Mouse (Mus musculus) heart, embryonic 16.5 days (tissue): ENCODE data around the gene Elovl2. TPM values are rescaled to one million over a fixed set of nuclear protein-coding genes. Genes with fewer than 3 reads are reported as not detected.
"Not testable (repeated sequence)": the region's sequence is repeated elsewhere in the genome, so short reads cannot be mapped to it uniquely, and the experiment has no call there.

ENCODE experiments used
- ATAC-seq: fragments of 200-750 bp; cut with Nextera tagmentation; replicated peaks from 2 replicates; pipeline ENCODE4 v1.8.0; 2017; ENCODE audit warnings: moderate number of reproducible peaks; ENCODE audit not compliant: insufficient read depth, low FRiP score; ENCODE audit errors: extremely low read depth
- H3K27ac ChIP-seq: fragments of 300-500 bp; sonication (generic); 2 replicates; pipeline ENCODE4 v1.5.1; 2014; ENCODE audit warnings: mild to moderate bottlenecking, low read length, control low read depth, moderate library complexity
- H3K27me3 ChIP-seq: fragments of 300-500 bp; sonication (generic); 2 replicates; pipeline ENCODE4 v1.6.1; 2014; ENCODE audit warnings: low read length, mixed read lengths; ENCODE audit not compliant: control insufficient read depth, insufficient read depth
- H3K36me3 ChIP-seq: fragments of 300-500 bp; sonication (generic); 2 replicates; pipeline ENCODE4 v1.6.1; 2014; ENCODE audit not compliant: control insufficient read depth, insufficient read depth
- H3K4me1 ChIP-seq: fragments of 300-500 bp; sonication (generic); 2 replicates; pipeline ENCODE4 v1.6.1; 2014; ENCODE audit warnings: low read length, mixed read lengths; ENCODE audit not compliant: control insufficient read depth, insufficient read depth
- H3K4me2 ChIP-seq: fragments of 300-500 bp; sonication (generic); 2 replicates; pipeline ENCODE4 v1.6.1; 2014; ENCODE audit warnings: low read depth, mild to moderate bottlenecking, control low read depth, low read length
- H3K4me3 ChIP-seq: fragments of 300-500 bp; sonication (generic); 2 replicates; pipeline ENCODE4 v1.5.1; 2014; ENCODE audit warnings: mild to moderate bottlenecking, control low read depth, low read length
- H3K9ac ChIP-seq: fragments of 300-500 bp; sonication (generic); 2 replicates; pipeline ENCODE4 v1.6.1; 2014; ENCODE audit warnings: low read length, control low read depth
- H3K9me3 ChIP-seq: fragments of 300-500 bp; sonication (generic); replicated peaks from 2 replicates; pipeline ENCODE4 v1.6.1; 2016; ENCODE audit warnings: low read length; ENCODE audit not compliant: control insufficient read depth
- WGBS: fragments of 180-500 bp; shearing (Covaris S2); extraction: QIAGEN DNeasy Blood & Tissue Kit; methylation state at CpG from one replicate; pipeline ENCODE4 v1.1.7; 2014; 5-methylcytosine and 5-hydroxymethylcytosine counted together
- polyA plus RNA-seq: library from polyadenylated mRNA; unstranded; fragments of >200 nt; fragmentation: Nextera tagmentation; extraction: Ambion mirVana; gene quantifications from 2 replicates; pipeline ENCODE4 v1.2.1, GENCODE M21; 2015

Gene Elovl2
- polyA plus RNA-seq, 1 experiment from 2014 or later = 0.45 TPM

- no peak overlapping the region for H3K9ac ChIP-seq
- no peaks in the 10 kb centered on the region for H3K36me3 ChIP-seq
- H3K4me2 ChIP-seq = no peak overlapping the region
- ATAC-seq = no peak
- no peak overlapping the region for H3K27ac ChIP-seq
- WGBS = 72% methylated on average over 5 of the region's 5 CpGs
- H3K4me1 ChIP-seq = no peaks in the 10 kb centered on the region
- H3K9me3 ChIP-seq = 0 out of 2 replicates have a peak, but pooled peaks cover 9% of the 10 kb centered on the region
- H3K27me3 ChIP-seq = no peaks in the 10 kb centered on the region
- no peak overlapping the region for H3K4me3 ChIP-seq
Observed at GRCm38 (mm10) chr13:41226513-41226912, 6.3 kb upstream of the Elovl2 start.

GRCm38 (mm10) chr13:41219687-41220303, 410 bp downstream of the Elovl2 start:
- no peak overlapping the region for H3K27ac ChIP-seq

GRCm38 (mm10) chr13:41219056-41219455, 1.1 kb downstream of the Elovl2 start:
- Histone ChIP-seq H3K27ac (no peak overlapping the region), H3K4me2 (no peak overlapping the region), H3K9ac (no peak overlapping the region), H3K9me3 (peaks cover 15% of the 10 kb centered on the region), H3K4me3 (no peak overlapping the region), H3K36me3 (no peaks in the 10 kb centered on the region), H3K4me1 (no peaks in the 10 kb centered on the region), H3K27me3 (peaks cover 2% of the 10 kb centered on the region; the same call in 1 of the 2 replicates)
- WGBS = 38% methylated on average over 1 of the region's 1 CpGs
- no peak for ATAC-seq

More at GRCm38 (mm10) chr13:41219687-41220303, 410 bp downstream of the Elovl2 start:
- H3K4me1 ChIP-seq = no peaks in the 10 kb centered on the region
- WGBS = 3% methylated on average over 39 of the region's 39 CpGs
- H3K9ac ChIP-seq = peak overlapping the region; percentile 28
- H3K27me3 ChIP-seq = peaks cover 2% of the 10 kb centered on the region; the same call in 1 of the 2 replicates
- ATAC-seq = peak; percentile 18; the same call in 1 of the 2 replicates
- peaks cover 15% of the 10 kb centered on the region for H3K9me3 ChIP-seq
- H3K4me3 ChIP-seq = peak overlapping the region; percentile 51
- H3K36me3 ChIP-seq = no peaks in the 10 kb centered on the region
- peak overlapping the region; percentile 83 for H3K4me2 ChIP-seq

GRCm38 (mm10) chr13:41216236-41216635, 4.0 kb downstream of the Elovl2 start:
- WGBS = 67% methylated on average over 3 of the region's 3 CpGs

GRCm38 (mm10) chr13:41215669-41216068, 4.5 kb downstream of the Elovl2 start:
- no peak overlapping the region for H3K27ac ChIP-seq
- no peaks in the 10 kb centered on the region for H3K4me1 ChIP-seq
- peaks cover 2% of the 10 kb centered on the region; the same call in 1 of the 2 replicates for H3K27me3 ChIP-seq
- no peak for ATAC-seq
- H3K36me3 ChIP-seq = no peaks in the 10 kb centered on the region
- H3K9me3 ChIP-seq = peaks cover 2% of the 10 kb centered on the region
- H3K4me3 ChIP-seq = no peak overlapping the region
- WGBS = 70% methylated on average over 6 of the region's 6 CpGs
- no peak overlapping the region for H3K4me2 ChIP-seq
- no peak overlapping the region for H3K9ac ChIP-seq

More at GRCm38 (mm10) chr13:41216236-41216635, 4.0 kb downstream of the Elovl2 start:
- H3K4me1 ChIP-seq = no peaks in the 10 kb centered on the region
- no peak overlapping the region for H3K4me2 ChIP-seq
- H3K4me3 ChIP-seq = no peak overlapping the region
- peaks cover 7% of the 10 kb centered on the region for H3K9me3 ChIP-seq
- ATAC-seq = no peak
- no peaks in the 10 kb centered on the region for H3K36me3 ChIP-seq
- no peak overlapping the region for H3K27ac ChIP-seq
- no peak overlapping the region for H3K9ac ChIP-seq
- H3K27me3 ChIP-seq = peaks cover 2% of the 10 kb centered on the region; the same call in 1 of the 2 replicates

- Histone ChIP-seq H3K9me3 (no peaks in the 10 kb centered on the region), H3K4me1 (no peaks in the 10 kb centered on the region), H3K27me3 (no peaks in the 10 kb centered on the region), H3K27ac (no peak overlapping the region), H3K36me3 (no peaks in the 10 kb centered on the region), H3K9ac (no peak overlapping the region), H3K4me3 (no peak overlapping the region), H3K4me2 (no peak overlapping the region)
- ATAC-seq = no peak
- 59% methylated on average over 6 of the region's 6 CpGs for WGBS
Observed at GRCm38 (mm10) chr13:41212558-41213322, 7.5 kb downstream of the Elovl2 start.

- no peaks in the 10 kb centered on the region for H3K9me3 ChIP-seq
- 67% methylated on average over 4 of the region's 4 CpGs for WGBS
- no peaks in the 10 kb centered on the region for H3K4me1 ChIP-seq
- no peaks in the 10 kb centered on the region for H3K36me3 ChIP-seq
- H3K4me3 ChIP-seq = no peak overlapping the region
- H3K9ac ChIP-seq = no peak overlapping the region
- no peak overlapping the region for H3K4me2 ChIP-seq
- H3K27me3 ChIP-seq = no peaks in the 10 kb centered on the region
- ATAC-seq = no peak
- H3K27ac ChIP-seq = no peak overlapping the region
Observed at GRCm38 (mm10) chr13:41211276-41211675, 8.9 kb downstream of the Elovl2 start.

- ATAC-seq = no peak
- 84% methylated on average over 5 of the region's 5 CpGs for WGBS
- no peak overlapping the region for H3K9ac ChIP-seq
Observed at GRCm38 (mm10) chr13:41206241-41206640, 14.0 kb downstream of the Elovl2 start.

GRCm38 (mm10) chr13:41205568-41205967, 14.6 kb downstream of the Elovl2 start:
- not testable (repeated sequence) for H3K4me1 ChIP-seq, H3K36me3 ChIP-seq, H3K27ac ChIP-seq, H3K27me3 ChIP-seq, H3K4me3 ChIP-seq, H3K4me2 ChIP-seq, ATAC-seq, H3K9ac ChIP-seq, H3K9me3 ChIP-seq

More at GRCm38 (mm10) chr13:41206241-41206640, 14.0 kb downstream of the Elovl2 start:
- Histone ChIP-seq H3K4me2 (no peak overlapping the region), H3K4me3 (no peak overlapping the region), H3K27me3 (no peaks in the 10 kb centered on the region), H3K4me1 (no peaks in the 10 kb centered on the region), H3K36me3 (no peaks in the 10 kb centered on the region), H3K27ac (no peak overlapping the region), H3K9me3 (no peaks in the 10 kb centered on the region)
